Comparison of ENCODE assay signal across 10 mouse cellular contexts in genomic region chr11:70625473-70625872, GRCm38 (mm10). TPM values are rescaled to one million over a fixed set of nuclear protein-coding genes. Genes with fewer than 3 reads are reported as not detected.
DNase-seq lines count a peak whose midpoint lies in the region; ATAC-seq and TF ChIP-seq lines count a peak whose summit lies in the region.
"Had no signal": no experiment of that assay in that cellular context is flagged by ENCODE, and none has a peak within 500 bp of the region (broad histone marks: within the 10 kb centered on the region; RNA-seq: fewer than 3 reads in every experiment).

No protein-coding gene starts in this region.

- no peaks in the 10 kb centered on the region for H3K4me1 ChIP-seq in hindbrain, embryonic 14.5 days (replicated peaks; ENCODE audit: control insufficient read depth, insufficient read depth, low read length)
- no peaks in the 10 kb centered on the region for H3K4me1 ChIP-seq in hindbrain, embryonic 16.5 days (ENCODE audit: control insufficient read depth, insufficient read depth, low read depth, low read length)

- peak; percentile 21 for TF ChIP-seq CTCF in C2C12 (IDR thresholded peaks at IDR 0.05; ENCODE audit: control insufficient read depth, insufficient read depth, insufficient read length)

- H3ac ChIP-seq in C2C12 (ENCODE audit: control insufficient read depth, insufficient read length, low read depth), result no peak overlapping the region

- peak; percentile 65 for DNase-seq in hindbrain, embryonic 14.5 days (ENCODE audit: low spot score)
- DNase-seq in NIH3T3 (ENCODE audit: low read depth), result peak; percentile 73
- peak; percentile 46 for DNase-seq in forelimb bud, embryonic 11.5 days (ENCODE audit: low read depth, low spot score)
- DNase-seq in natural killer cell, adult 2 months (ENCODE audit: low spot score in 2 of 2), result peak; percentile 40 to 64
- DNase-seq in frontal cortex, postnatal 14 days (ENCODE audit: low spot score in 2 of 2), result no peak
- DNase-seq in urinary bladder, postnatal 36 days (ENCODE audit: low spot score in 2 of 2), result no peak

- H3K36me3 ChIP-seq in hindbrain, embryonic 14.5 days (replicated peaks; ENCODE audit: control insufficient read depth, insufficient read depth), result no peaks in the 10 kb centered on the region
- no peaks in the 10 kb centered on the region for H3K36me3 ChIP-seq in hindbrain, embryonic 16.5 days (ENCODE audit: control insufficient read depth, insufficient read depth, low read length)
- no peaks in the 10 kb centered on the region for H3K36me3 ChIP-seq in C2C12 (ENCODE audit: control insufficient read depth, insufficient read depth)

- H3K79me2 ChIP-seq in C2C12 (ENCODE audit: control insufficient read depth, insufficient read depth), result no peaks in the 10 kb centered on the region

- WGBS in hindbrain, embryonic 14.5 days, result 47% methylated on average over 4 of the region's 4 CpGs
- WGBS in hindbrain, embryonic 16.5 days, result 50% methylated on average over 4 of the region's 4 CpGs

- H3K9ac ChIP-seq in hindbrain, embryonic 14.5 days, result no peak overlapping the region
- H3K9ac ChIP-seq in hindbrain, embryonic 16.5 days (ENCODE audit: low read depth, low read length), result no peak overlapping the region

- no peak overlapping the region for H3K4me2 ChIP-seq in hindbrain, embryonic 14.5 days (replicated peaks)
- no peak overlapping the region for H3K4me2 ChIP-seq in hindbrain, embryonic 16.5 days (ENCODE audit: low read length)

- no peak overlapping the region for H3K27ac ChIP-seq in hindbrain, embryonic 14.5 days
- H3K27ac ChIP-seq in hindbrain, embryonic 16.5 days (ENCODE audit: low read depth, low read length), result no peak overlapping the region

- no peak for ATAC-seq in hindbrain, embryonic 14.5 days (ENCODE audit: low FRiP score)
- ATAC-seq in hindbrain, embryonic 16.5 days, result no peak

- H3K9me3 ChIP-seq in hindbrain, embryonic 14.5 days (ENCODE audit: control insufficient read depth, low read length), result no peaks in the 10 kb centered on the region
- H3K9me3 ChIP-seq in hindbrain, embryonic 16.5 days (ENCODE audit: control insufficient read depth, low read length), result no peaks in the 10 kb centered on the region

- no peaks in the 10 kb centered on the region for H3K79me3 ChIP-seq in C2C12 (ENCODE audit: low read depth)

- H3K4me3 ChIP-seq in hindbrain, embryonic 14.5 days (replicated peaks; ENCODE audit: low read length), result no peak overlapping the region
- no peak overlapping the region for H3K4me3 ChIP-seq in hindbrain, embryonic 16.5 days (ENCODE audit: low read length)
- H3K4me3 ChIP-seq in C2C12 (ENCODE audit: insufficient read depth, poor library complexity, severe bottlenecking), result no peak overlapping the region
- H3K4me3 ChIP-seq: erythroblast, embryonic 14.5 days had no signal

- H3K27me3 ChIP-seq in hindbrain, embryonic 14.5 days (ENCODE audit: control insufficient read depth, insufficient read depth, low read length), result no peaks in the 10 kb centered on the region
- H3K27me3 ChIP-seq in hindbrain, embryonic 16.5 days (replicated peaks; ENCODE audit: control insufficient read depth, insufficient read depth, low read length), result no peaks in the 10 kb centered on the region
- no peaks in the 10 kb centered on the region for H3K27me3 ChIP-seq in C2C12 (ENCODE audit: control insufficient read depth, insufficient read depth, insufficient read length)

TF ChIP-seq in C2C12, 6 proteins besides CTCF, POLR2A, EP300 and RAD21:
- TF ChIP-seq MAX (IDR thresholded peaks at IDR 0.05) (peak; percentile 87), CEBPB (IDR thresholded peaks at IDR 0.05; ENCODE audit: low read depth) (no peak)

RNA-seq across cellular contexts. Expression of gene Chrne, which starts 6.5 kb away (rescaled TPM):
- not detected in 2 replicates for polyA plus RNA-seq in hindbrain, embryonic 14.5 days (2014; fragmentation: Nextera tagmentation; extraction: Ambion mirVana)
- not detected in 2 replicates for polyA plus RNA-seq in hindbrain, embryonic 16.5 days (2015; fragmentation: Nextera tagmentation; extraction: Ambion mirVana)
- polyA plus RNA-seq in C2C12 (2012; fragmentation: generic; extraction: Trizol), result 0.08 TPM

RNA-seq across cellular contexts. Expression of gene 4930544D05Rik, which starts 9.8 kb away (rescaled TPM):
- polyA plus RNA-seq in hindbrain, embryonic 14.5 days (2014; fragmentation: Nextera tagmentation; extraction: Ambion mirVana), result not detected in 2 replicates
- not detected in 2 replicates for polyA plus RNA-seq in hindbrain, embryonic 16.5 days (2015; fragmentation: Nextera tagmentation; extraction: Ambion mirVana)
- polyA plus RNA-seq in C2C12 (2012; fragmentation: generic; extraction: Trizol), result not detected
- polyA plus RNA-seq: erythroblast, embryonic 14.5 days; lung, embryonic 16.5 days had no signal

RNA-seq across cellular contexts. Expression of gene Gp1ba, which starts 13.4 kb away (rescaled TPM):
- polyA plus RNA-seq in hindbrain, embryonic 14.5 days (2014; fragmentation: Nextera tagmentation; extraction: Ambion mirVana), result 0.29 and 0.43 TPM in 2 replicates
- 0.19 and 0.29 TPM in 2 replicates for polyA plus RNA-seq in hindbrain, embryonic 16.5 days (2015; fragmentation: Nextera tagmentation; extraction: Ambion mirVana)
- polyA plus RNA-seq in C2C12 (2012; fragmentation: generic; extraction: Trizol), result 0.13 TPM

RNA-seq across cellular contexts. Expression of gene Rnf167, which starts 21.6 kb away (rescaled TPM):
- 90.6 and 93.4 TPM in 2 replicates for polyA plus RNA-seq in hindbrain, embryonic 14.5 days (2014; fragmentation: Nextera tagmentation; extraction: Ambion mirVana)
- 105 and 110 TPM in 2 replicates for polyA plus RNA-seq in hindbrain, embryonic 16.5 days (2015; fragmentation: Nextera tagmentation; extraction: Ambion mirVana)
- 9.0 TPM for polyA plus RNA-seq in C2C12 (2012; fragmentation: generic; extraction: Trizol)

RNA-seq across cellular contexts. Expression of gene Slc25a11, which starts 21.8 kb away (rescaled TPM):
- polyA plus RNA-seq in hindbrain, embryonic 14.5 days (2014; fragmentation: Nextera tagmentation; extraction: Ambion mirVana), result 158 TPM in 2 replicates
- polyA plus RNA-seq in hindbrain, embryonic 16.5 days (2015; fragmentation: Nextera tagmentation; extraction: Ambion mirVana), result 185 and 191 TPM in 2 replicates
- 136 TPM for polyA plus RNA-seq in C2C12 (2012; fragmentation: generic; extraction: Trizol)

Comparison
In these comparisons a context has a peak if more than half of its experiments do, and no peak if none do; other contexts are left out.
1. DNase-seq: peak in hindbrain, embryonic 14.5 days (single experiment), NIH3T3 (single experiment), forelimb bud, embryonic 11.5 days (single experiment) and natural killer cell, adult 2 months (2 of 2); none in frontal cortex, postnatal 14 days (0 of 2) and urinary bladder, postnatal 36 days (0 of 2).